Mouse (Mus musculus) cerebellum, adult 2 months (tissue): ENCODE results near the gene Gfy. TPM values are rescaled to one million over a fixed set of nuclear protein-coding genes. Genes with fewer than 3 reads are reported as not detected.

Experiments used
- DNase-seq, 2 experiments: peaks; one replicate each; pipeline ENCODE4 v3.0.0; 2021
- H3K27ac ChIP-seq: fragments of 200-500 bp; 2 replicates; pipeline ENCODE4 v1.5.1; 2012; ENCODE audit warnings: low read length, control low read depth, inconsistent platforms; ENCODE audit not compliant: insufficient read depth
- H3K27me3 ChIP-seq: fragments of 200-500 bp; 2 replicates; pipeline ENCODE4 v1.6.1; 2012; ENCODE audit warnings: inconsistent platforms, mild to moderate bottlenecking, low read length, moderate library complexity; ENCODE audit not compliant: control insufficient read depth, insufficient read depth
- H3K4me1 ChIP-seq: fragments of 200-500 bp; 2 replicates; pipeline ENCODE4 v1.6.1; 2011; ENCODE audit warnings: low read length; ENCODE audit not compliant: control insufficient read depth, insufficient read depth
- H3K4me3 ChIP-seq: fragments of 200-500 bp; replicated peaks from 2 replicates; pipeline ENCODE3; 2011; ENCODE audit warnings: mild to moderate bottlenecking, low read depth, low read length, control low read depth; ENCODE audit not compliant: insufficient read depth
- CTCF ChIP-seq: fragments of 200-500 bp; IDR thresholded peaks from 2 replicates; pipeline ENCODE4 v1.5.1; 2011; ENCODE audit warnings: low read depth, mild to moderate bottlenecking, control low read depth, low read length, moderate library complexity, borderline replicate concordance; ENCODE audit not compliant: insufficient read depth
- POLR2A ChIP-seq: fragments of 200-500 bp; IDR thresholded peaks from 2 replicates; pipeline ENCODE4 v1.6.1; 2011; ENCODE audit warnings: low read length, control low read depth, borderline replicate concordance; ENCODE audit not compliant: insufficient read depth
- WGBS: fragments of 180-500 bp; shearing (Covaris S2); methylation state at CpG from one replicate; pipeline ENCODE4 v1.1.7; 2018; 5-methylcytosine and 5-hydroxymethylcytosine counted together
- polyA plus RNA-seq: library from polyadenylated mRNA; depleted of rRNA; stranded (reverse); fragments of >200 nt; gene quantifications from 2 replicates; pipeline ENCODE4 v1.2.3, GENCODE M21; 2012

Gene Gfy
- polyA plus RNA-seq, 1 experiment: 0.54 TPM

- Histone ChIP-seq H3K27ac (peak overlapping the region; percentile 47), H3K4me1 (peaks cover 48% of the 10 kb centered on the region), H3K4me3 (no peak overlapping the region), H3K27me3 (no peaks in the 10 kb centered on the region)
- DNase-seq: peak; percentile 91 to 93
- WGBS: 8% methylated on average over 5 of the region's 5 CpGs
- no peak for TF ChIP-seq POLR2A
- TF ChIP-seq CTCF: peak; percentile 98
These were observed 19.1 kb upstream of the Gfy start for GRCm38 (mm10) chr7:45198435-45198834.

DNA sequence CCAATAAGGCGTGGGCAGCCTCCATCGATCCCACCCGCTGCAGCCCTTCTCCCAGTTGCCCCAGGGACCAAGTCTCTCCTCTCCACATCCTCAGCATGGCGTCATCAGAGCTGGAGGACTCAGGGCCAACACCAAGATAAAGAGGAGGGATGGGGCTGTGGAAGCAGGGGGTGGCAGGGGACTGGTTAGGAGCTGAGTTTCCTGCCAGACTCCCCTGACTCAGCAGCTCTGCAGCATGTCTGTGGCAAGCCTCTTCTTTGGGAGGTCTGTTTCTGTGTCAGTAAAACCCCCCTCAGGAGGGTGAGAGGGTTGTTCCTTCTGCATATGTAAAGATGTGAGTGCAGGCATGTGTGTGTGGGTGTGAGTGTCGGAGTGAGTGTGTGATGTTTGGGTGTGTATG lies 17.6 kb upstream of the Gfy start:
- H3K4me3 ChIP-seq: no peak overlapping the region
- H3K27me3 ChIP-seq: no peaks in the 10 kb centered on the region
- TF ChIP-seq POLR2A (no peak), CTCF (no peak)
- H3K27ac ChIP-seq: no peak overlapping the region
- 80% methylated on average over 5 of the region's 5 CpGs for WGBS
- DNase-seq: no peak
- H3K4me1 ChIP-seq: peaks cover 58% of the 10 kb centered on the region

DNA sequence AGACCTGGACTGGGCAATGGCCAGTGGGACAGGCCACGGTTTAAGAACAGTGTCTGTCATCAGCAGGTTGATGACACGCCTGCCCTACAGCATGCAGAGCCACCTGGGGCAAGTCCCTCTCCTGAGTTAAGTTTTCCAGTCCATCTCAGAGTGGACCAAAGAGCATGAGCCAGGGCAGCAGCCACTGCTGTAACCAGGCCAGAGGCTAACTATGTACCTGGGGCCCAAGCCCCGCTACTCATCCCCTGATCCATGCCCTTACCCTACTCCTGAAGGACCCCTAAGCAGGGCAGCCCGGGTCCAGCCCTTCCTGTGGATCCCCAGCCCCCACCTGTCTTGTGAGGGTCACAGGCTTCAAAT lies 16.8 kb upstream of the Gfy start:
- no peaks in the 10 kb centered on the region for H3K27me3 ChIP-seq
- H3K4me3 ChIP-seq: no peak overlapping the region
- no peak for DNase-seq
- peak overlapping the region; percentile 98 for H3K27ac ChIP-seq
- H3K4me1 ChIP-seq: peaks cover 67% of the 10 kb centered on the region
- 81% methylated on average over 4 of the region's 4 CpGs for WGBS
- no peak for TF ChIP-seq CTCF
- TF ChIP-seq POLR2A: no peak

DNA sequence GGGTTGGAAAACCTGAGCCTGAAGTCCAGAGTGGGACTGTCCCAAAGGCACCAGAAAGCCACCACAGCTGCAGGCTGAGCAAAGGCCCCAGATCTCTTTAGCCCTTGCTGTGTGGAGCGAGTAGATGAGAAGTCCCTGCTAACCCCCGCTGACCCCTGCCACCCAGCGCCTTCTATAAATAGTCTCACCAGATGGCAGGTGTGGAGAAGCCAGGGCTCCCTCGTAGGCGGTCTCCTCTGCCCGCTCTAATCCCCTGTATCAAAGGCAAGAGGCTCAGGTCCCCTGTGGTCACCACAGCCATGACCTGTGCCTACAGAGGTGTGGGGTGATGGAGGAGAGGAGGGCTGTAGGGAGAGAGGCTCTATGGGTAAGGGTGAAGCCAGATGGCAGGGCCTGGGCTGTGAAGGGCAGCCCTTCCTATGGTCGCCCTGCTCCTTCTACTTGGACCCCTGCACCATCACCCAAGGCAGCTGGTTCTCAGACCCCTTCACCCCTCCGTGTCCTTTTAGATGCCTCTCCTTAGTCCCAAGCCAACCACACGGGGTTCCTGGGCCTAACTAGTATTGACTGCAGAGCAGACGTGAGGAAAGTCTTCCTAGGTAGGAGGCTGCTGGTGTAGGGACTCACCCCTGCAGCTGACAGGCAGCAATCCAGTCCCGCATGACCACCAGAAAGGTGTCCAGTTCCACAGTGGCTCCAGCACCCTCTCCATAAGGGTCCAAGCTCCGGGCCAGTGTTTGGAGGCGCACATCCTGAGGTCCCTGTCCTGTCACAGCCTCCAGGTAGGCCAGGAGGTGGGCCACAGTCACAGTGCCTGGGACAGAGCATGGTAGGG lies 16.2 kb upstream of the Gfy start:
- Histone ChIP-seq H3K27me3 (no peaks in the 10 kb centered on the region), H3K4me1 (peaks cover 72% of the 10 kb centered on the region), H3K27ac (peak overlapping the region; percentile 98), H3K4me3 (no peak overlapping the region)
- TF ChIP-seq CTCF (no peak), POLR2A (no peak)
- peak; percentile 67 to 71 for DNase-seq
- WGBS: 41% methylated on average over 13 of the region's 13 CpGs

DNA sequence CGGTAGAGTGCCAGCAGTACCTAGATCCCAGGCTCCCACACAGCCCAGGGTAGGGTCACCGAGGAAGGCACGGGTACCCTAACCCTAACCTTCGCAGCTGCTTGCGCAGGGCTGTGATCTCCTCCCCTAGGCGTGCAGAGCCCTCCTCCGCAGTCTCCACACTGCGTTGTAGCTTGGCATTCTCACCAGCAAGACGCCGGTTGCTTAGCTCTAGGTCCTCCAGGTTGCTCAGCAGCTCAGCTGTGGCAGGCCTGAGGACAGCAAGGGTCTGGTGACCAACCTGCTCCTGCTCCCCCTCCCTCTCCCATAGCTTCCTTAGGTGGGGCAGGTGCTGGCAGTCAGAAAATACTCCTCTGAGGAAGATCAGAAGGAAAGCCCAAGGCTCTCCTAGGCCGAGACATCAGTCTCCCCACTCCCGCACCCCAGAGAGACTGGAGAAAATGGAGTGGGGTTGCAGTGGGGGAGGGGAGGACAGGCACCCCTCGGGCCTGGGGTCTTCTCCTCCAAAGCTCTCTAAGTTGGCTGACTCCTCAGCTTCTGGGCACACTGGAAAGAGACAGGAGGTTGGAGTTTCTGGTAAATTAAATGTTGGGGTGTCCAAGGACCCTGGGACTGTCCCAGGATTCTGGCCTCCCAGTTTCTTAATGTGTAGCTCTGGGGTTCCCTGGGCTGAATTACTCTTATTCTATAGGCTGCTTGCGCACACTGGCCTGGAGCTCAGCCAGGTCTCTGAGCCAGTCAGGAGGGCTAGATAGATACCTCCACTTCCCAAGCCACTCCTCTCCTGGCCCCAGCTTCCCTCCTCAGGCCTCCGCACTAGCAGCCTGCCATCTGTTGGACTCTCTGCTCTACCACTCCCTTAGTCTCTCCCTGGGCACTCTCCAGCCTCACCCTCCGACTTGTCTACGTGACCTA lies 14.8 kb upstream of the Gfy start:
- WGBS: 29% methylated on average over 17 of the region's 17 CpGs
- H3K4me3 ChIP-seq: no peak overlapping the region
- TF ChIP-seq CTCF: peak; percentile 20; the same call in 1 of the 2 replicates
- TF ChIP-seq POLR2A: no peak
- peaks cover 84% of the 10 kb centered on the region for H3K4me1 ChIP-seq
- peak; percentile 69 to 79 for DNase-seq
- H3K27ac ChIP-seq: peak overlapping the region; percentile 98
- no peaks in the 10 kb centered on the region for H3K27me3 ChIP-seq

- WGBS: 5% methylated on average over 5 of the region's 5 CpGs
- peaks cover 86% of the 10 kb centered on the region for H3K4me1 ChIP-seq
These were observed 14.0 kb upstream of the Gfy start for GRCm38 (mm10) chr7:45193406-45193805.

DNA sequence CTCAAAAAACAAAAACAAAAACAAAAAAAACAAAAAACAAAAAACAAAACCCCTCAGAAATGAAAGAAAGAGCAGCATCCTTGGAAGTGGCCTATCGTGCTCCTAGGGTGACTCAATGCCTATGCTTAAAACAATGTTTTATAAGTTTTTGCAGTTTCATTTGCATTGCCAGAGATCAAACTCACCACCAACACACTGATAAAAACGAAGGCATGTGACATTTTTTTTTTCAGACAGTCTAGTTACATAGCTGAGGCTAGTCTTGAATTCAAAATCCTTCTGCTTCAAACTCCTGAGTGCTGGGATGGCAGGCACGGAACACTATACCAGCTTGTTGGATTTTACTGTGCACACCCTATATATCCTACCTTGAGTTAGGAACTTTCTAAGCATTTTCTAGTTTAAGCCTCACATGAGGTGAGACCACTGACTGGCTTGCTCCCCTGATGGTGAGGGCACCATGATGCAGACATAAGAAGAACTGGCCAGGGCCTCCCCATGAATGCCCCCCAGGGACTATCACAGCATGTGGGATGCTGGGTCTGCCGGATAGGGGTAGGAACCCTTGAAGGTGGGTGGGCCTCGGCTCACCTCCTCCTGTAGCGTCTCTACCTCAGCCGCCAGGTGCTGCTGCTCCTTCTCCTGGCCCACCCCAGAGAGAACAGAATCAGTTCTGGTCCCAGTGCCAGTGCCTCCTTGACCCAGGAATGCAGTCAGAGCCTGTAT lies 13.4 kb upstream of the Gfy start:
- H3K4me1 ChIP-seq: peaks cover 85% of the 10 kb centered on the region
- DNase-seq: peak in 1 of 2 experiments; percentile 29
- no peak overlapping the region for H3K4me3 ChIP-seq
- WGBS: 51% methylated on average over 7 of the region's 7 CpGs
- TF ChIP-seq POLR2A (no peak), CTCF (no peak)
- no peaks in the 10 kb centered on the region for H3K27me3 ChIP-seq
- H3K27ac ChIP-seq: peak overlapping the region; percentile 49

More at GRCm38 (mm10) chr7:45193406-45193805, 14.0 kb upstream of the Gfy start:
- Histone ChIP-seq H3K4me3 (no peak overlapping the region), H3K27me3 (no peaks in the 10 kb centered on the region), H3K27ac (peak overlapping the region; percentile 98)
- peak in 1 of 2 experiments; percentile 74 for DNase-seq
- TF ChIP-seq POLR2A (no peak), CTCF (peak; percentile 30)
